Mouse (Mus musculus): ENCODE results near the gene Ube4a.

The Ube4a gene

DNA sequence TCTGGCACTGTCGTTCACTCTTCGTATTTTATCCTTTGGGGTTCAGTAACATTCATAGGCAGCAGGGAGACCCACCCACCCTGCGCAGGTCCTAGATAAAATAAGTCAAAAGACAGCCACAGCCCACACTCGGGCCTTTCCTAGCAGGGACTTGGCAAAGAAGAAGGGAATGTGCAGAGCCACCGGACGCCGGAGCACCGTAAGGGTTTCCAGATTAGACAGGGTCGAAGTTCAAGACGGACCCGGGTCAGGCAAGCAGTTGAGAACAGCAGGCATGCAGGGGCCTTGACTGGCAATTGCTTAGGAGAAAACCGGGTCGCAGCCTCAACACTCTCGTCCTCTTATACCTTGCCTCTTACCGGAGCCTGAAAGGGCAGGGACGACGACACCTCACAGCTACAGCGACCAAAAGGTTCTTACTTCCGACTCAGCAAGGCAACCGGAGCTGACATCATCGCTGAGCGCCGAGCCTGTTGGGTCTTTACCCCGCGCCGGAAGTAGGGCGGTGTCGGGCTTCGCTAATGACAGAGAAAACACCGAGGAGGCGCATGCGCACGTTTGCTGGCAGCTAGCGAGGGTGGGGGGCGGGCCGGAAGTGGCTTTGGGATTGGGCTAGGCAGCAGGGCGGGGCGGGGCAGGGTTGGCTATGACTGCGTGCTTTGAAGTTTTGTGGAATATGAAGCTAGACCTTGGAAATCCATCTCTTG, at the start of gene Ube4a:
Gene Ube4a (minus strand): TSS at position 475 of the 707 bp plus-strand sequence.
- peak; percentile 99 for DNase-seq

DNA sequence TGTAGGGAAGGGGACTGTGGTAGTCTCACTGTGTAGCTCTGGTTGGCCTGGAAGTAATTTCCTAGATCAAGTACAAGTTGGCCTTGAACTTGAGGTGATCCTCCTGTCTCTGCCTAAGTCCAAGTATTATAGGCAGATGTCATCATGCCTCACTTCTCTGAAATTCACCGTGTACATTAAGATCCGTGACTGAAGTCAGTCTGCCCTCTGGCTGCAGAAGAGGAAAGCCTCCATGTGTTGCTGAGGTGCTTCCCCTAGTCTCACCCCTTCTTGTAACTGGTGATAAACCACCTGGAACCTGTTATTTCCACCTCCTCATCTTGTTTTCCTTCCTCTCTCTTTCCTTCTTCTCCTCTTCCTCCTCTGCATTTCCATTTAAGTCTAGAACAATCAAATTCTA, 49.5 kb upstream of the Ube4a start:
- DNase-seq, result no peak

DNA sequence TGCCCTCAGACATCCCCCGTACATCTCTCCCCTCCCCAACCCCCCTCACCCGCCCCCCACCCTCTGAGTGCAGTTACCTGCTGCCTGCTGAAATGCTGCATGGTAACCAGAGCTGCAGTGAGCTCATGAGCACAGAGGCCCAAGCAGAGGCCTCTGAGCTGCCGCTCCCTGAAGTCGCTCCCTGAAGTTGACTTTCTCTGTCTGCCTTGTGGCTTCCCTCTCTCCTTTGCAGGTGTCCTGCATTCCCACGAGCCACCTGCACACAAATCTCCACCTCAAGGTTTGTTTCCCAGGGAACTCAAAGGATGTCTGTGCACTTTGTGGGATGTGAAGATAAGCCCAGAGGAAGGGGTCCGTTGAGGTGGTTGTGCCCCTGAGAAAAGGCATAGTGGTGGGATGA, 45.9 kb upstream of the Ube4a start:
- DNase-seq, result no peak

DNA sequence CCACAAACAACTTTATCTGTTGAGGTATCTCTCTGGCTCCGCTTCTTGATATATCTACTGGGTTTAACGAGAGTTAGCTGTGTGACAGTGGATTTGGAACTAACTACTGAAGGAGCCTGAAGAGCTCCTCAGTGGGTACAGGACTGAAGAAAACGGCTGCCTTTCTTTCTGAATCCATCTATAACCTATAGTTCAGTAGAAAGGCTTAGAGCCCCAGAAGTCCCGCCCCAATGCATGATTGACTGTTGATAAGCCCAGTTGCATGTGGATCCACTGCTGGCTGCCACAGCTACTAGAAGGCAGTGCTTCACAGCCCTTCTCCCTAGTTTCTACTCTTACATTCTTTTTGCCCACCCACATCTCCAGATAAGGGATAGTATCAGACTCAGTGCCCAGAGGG, 45.1 kb upstream of the Ube4a start:
- DNase-seq, result peak in 1 of 2 experiments; percentile 10

DNA sequence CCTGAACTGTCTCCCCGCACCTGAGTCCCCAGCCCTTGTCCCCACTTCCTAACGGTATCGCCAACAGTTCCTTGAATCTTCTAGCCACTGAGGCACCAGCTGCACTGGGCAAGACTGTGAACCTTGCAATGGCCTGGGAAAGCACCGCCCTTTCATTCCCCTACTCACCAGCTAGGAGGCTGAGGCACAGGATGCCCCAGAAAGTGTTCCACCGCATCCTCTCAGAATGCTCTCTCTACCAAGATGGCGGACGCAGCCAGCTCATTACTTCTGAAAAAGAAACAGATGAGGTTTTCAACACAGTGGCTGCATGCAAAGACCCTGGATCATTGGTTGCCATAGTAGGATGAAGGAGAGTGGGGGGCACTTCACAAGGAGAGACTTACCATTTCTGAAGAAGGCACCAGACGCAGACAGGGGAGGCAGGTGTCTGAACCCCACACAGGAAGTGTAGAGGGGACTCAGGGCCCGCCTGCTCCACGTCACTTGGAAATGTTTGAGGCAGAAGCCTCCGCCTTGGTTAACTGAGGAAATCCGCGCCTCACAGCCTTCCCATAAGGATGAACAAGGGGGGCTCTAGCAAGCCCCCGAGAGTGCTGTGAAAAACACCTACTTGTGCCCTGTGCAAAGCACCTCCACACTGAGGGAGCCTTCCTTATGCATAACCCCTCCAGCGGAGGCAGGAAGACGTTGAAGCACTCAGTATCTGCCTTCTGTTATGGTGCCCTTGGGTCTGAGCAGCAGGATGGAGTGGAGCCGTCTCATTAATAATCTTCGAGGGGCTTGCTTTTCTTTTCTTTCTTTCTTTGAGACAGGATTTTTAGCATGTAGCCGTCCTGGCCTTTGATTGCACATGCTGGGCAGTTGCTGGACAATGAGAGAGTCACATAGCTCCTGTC, 44.0 kb upstream of the Ube4a start, which contains the start of gene Cd3e:
Gene Cd3e (minus strand): TSS at position 448 of the 899 bp plus-strand sequence.
- no peak for DNase-seq

DNA sequence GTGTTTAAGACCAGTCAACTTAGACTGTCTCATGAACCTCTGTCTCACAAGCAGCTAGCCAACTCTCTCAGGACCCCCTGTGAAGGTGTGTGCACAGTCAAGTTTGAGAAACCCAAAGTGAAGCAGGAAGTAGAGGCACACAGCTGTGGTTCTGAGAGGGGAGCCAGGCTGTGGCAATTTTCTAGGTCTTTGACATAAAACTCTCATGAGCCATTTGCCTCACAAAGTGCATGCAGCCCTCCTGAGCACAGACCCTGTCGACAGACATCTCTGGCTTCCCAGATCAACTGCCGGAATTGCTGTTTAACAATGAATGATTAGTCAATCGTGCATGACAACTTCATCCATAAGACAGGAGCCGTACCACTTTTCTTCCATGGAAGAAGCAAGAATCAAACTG, 42.9 kb upstream of the Ube4a start:
- DNase-seq, result no peak

DNA sequence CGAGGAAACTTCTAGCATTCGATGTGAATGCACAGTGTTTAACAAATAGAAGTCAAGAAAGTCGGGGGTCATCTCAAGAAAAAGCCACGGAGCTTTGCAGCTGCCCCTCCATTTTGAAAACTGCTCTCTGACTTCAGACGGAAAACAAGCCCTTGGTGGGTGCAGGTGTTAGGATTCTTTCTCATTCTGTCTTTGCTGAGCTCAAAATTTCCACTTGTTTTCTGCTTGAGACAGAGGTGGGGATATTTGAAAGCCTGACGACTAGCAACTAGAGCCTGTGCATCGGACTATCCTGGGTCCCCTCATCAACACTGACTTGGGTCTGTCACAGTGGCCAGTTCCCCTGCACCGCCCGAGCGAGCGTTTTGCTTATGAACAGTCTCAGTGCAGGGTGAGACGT, 42.0 kb upstream of the Ube4a start:
- no peak for DNase-seq

DNA sequence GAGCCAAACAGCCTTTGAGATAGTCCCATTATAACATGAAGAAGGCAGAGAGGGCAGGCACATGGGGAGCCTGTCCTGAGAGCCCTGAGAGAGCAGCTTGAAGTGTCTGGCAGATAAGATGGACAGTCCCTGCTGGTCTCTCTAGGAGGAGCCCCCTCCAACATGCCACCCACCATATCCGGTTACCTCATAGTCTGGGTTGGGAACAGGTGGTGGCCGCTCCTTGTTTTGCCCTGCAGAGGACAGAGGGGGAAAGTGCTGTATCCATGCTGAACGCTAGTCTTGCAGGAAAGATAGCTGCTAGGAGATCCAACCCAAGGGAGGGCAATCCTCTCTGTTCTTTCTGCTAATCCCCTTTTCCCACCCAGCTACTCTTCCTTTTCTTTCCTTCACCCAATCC, 34.8 kb upstream of the Ube4a start:
- no peak for DNase-seq

DNA sequence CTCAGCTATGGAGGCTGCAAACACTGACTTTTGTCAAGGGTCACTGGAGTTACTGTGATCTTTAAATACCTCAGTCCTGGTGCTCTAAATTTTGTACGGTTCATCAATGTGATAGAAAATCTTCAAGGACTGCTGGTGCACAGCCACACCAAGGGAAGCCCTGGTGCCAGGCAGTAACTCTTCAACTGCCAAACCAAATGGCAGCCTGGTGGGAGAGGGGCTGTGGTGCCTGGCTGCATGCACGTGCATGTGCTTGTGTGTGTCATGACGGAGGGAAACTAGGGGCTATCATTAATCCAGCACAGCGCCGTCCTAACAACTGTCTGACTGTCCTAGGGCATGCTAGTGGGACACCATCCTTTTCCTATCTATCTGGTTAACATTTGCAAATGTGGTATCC, 34.4 kb upstream of the Ube4a start:
- DNase-seq, result no peak

DNA sequence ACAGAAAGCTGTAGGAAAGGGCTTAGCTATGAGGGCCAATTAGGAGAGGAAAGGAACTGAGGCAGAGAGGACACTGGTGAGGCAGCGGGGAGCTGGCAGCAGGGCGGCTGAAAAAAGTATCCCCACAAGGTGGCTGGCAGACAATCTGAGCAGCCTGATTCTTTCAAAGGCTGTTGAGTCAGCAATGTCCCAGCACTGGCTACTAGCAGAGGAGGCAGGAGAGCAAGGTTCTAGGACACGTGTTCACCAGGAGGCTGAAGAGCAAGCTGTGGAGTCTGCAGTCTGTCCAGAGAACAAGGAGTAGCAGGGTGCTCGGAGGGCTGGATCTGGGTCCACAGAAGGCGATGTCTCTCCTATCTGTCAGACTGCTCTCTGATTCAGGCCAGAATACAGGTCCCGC, 33.8 kb upstream of the Ube4a start:
- DNase-seq, result peak; percentile 64 to 81

DNA sequence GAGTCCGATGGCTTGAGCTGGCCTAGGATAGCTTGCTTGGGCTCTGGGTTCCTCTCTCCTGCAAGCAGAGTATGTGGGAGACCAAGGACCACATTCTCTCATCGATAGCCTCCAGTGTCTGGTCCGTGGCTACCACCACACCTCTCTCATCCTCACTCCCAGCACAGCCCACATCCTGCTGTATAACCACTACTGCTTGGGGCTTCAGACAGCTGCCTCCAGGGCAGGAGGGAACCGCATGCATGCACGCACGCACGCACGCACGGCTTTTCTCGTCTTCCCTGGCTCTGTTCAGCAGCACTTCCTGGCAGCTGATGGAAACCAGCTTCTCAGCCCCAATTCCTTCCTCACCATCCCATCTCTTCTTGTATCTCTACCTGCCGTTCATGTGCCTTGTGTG, 32.7 kb upstream of the Ube4a start:
- DNase-seq, result no peak

DNA sequence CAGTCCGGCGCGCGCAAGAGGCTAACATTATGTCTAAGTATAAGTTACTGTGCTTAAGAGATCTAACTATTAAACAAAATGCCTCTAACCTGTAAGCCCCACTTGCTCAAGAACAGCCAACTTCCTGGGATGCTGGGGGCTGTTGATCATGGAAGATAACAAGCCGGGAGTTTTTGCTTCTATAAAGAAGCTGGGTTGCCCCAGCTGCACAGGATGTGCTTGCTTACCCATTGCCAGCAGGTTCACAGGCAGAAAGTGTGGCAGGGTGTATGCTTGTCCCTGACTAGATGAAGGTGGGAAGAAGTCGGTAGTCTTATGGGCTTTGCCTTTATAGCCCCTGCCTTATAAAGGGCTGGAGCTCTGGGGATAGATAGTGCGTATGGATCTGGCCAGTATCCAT, 31.2 kb upstream of the Ube4a start:
- DNase-seq, result no peak

DNA sequence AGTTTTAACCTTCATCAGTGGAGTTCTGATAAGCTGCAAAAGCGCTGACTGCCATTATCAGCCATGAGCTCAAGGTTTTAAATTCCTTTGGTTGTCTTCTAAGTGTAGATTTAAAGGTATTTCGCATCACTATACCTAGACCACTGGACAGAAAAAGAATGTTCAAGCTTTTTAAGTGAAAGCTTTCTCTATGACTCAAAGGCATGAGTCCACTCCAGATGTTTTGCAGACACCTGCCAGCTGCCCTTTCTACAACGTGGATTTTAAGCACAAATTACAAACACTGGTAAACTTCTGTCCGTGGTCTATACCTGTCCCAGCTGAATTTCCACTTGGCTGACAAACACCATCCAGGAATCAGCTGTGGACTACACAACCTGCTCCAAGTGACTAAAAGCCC, 29.6 kb upstream of the Ube4a start:
- no peak for DNase-seq

DNA sequence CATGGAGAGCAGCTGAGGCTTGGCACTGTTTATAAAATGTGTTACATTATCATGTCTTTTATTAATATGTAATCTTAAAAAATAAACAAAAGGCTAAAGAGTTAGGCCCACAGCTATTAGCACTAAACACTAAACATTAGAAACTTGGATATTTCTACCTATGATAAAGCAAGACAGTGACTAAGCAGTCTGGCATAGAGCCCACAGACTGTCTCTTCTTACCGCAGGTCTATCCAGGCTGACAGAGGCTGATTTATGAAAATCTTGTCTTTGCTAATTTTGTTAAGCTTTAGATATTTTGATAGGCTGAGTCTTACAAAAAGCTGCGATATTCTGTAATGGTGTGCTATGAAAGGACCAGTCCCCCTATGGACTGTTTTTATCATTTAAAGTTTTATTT, 27.9 kb upstream of the Ube4a start:
- no peak for DNase-seq

DNA sequence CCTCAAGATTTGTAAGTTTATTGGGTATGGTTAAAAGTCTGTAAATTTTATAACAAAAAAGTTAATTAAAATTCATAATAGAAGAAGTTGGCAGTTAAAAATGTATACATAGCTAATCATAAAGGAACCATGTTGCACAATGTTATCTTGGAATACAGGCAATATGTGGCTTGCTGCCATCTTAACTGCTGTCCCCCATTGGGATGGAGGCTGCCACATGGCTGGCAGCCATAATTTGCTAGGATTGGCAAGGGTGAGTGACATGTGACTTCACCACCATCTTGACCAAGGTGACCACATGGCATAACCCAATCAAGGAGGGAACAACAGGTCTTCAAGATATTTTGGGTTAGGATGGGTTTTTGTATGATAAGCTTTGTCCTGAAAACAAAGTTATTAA, 26.9 kb upstream of the Ube4a start:
- DNase-seq, result no peak

DNA sequence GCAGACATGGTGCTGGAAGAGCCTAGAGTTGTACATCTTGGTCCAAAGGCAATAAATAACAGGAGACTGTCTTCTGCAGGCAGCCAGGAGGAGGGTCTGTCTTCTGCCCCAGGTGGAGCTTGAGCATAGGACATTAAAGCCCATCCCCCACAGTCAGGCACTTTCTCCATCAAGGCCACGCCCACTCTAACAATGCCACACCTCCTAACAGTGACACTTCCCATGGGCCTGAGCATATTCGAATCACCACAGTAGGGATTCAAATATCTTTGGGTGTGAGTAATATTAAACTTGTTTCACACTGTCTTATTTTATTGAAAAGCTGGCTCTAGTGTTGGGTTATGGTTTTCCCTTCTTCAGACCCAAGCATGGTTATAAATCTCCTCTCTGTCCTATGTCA, 26.4 kb upstream of the Ube4a start:
- DNase-seq, result no peak

DNA sequence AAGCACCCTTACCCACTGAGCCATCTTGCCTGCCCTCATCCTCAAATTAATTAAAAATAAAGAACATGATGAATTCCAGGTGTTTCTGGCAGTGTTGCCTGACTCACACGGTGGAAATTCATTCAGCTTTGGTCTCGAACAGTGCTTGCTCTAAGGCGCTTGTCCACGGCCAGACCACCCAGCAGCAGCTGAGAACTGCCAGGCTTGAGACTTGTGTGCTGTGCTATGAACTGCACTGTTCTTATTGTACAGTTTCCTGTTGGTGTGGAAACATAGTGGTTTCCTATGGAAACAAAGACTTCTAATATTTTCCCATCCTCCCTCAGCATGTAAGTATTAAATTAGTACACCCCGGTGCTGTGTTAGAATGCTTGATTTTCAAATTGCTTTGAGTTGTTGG, 21.6 kb upstream of the Ube4a start:
- no peak for DNase-seq

DNA sequence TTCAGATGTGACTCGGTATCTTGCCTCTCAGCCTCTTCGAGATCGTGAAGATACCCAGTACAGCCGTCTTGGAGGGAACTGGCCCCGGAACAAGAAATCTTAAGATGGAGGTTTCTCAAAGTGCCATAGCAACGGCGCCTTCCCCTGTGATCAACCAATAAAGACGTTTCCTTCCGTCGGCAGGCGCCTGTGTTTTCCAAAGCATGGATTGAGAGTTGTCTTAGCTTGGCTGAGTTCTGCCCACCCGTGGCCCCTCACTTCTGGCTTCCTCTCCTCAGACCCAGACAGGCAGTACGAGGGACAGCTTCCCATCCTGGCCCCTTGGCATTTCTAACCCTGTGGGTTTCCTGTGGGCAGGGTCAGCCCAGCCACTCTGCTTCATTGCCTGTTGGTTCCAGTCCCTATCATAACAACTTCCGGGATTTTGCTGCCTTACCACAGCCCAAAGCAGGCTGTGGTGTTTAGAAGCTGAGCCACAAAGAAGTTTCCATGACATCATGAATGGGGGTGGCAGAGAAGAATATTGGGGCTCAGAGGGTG, 20.9 kb upstream of the Ube4a start:
- peak; percentile 3 to 13 for DNase-seq

DNA sequence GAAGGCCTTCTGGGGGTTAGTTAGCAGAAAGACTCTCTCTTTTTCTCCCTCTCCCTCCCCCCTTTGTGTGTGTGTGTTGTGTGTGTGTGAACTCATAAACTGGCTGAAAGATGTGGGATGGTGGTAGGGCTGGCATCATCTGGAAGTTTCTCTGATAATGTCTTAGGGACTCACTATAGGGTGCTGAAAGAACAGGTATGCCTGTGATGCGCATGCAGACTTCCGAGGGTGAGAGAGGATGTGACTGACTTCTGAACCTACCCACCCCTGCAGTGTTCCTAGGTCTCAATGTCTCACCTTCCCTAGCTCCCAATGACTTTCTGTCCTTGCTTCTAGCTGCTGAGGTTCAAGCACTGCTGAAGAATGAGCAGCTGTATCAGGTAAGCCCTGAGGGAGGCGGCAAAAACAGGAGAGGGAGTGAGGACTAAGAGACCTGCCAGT, 20.3 kb upstream of the Ube4a start:
- no peak for DNase-seq

DNA sequence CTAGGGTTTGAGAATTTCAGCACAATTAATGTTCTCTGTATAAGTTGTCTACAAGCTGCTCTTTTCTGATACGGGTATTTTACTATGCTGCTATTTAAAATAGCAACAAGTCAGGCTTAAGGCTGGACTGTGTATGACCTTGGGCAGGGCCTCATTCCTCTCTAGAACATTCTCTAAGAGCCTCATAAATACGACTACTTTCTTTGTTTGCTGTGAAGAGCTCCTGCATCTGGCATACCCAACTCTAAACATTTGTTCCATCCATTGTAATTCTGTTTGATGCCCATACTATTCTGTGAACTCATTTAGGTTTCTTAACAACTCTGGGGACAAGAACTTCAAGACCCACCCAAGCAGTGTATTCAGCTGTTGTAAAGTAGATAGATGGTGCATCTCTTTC, 17.6 kb upstream of the Ube4a start:
- no peak for DNase-seq

DNA sequence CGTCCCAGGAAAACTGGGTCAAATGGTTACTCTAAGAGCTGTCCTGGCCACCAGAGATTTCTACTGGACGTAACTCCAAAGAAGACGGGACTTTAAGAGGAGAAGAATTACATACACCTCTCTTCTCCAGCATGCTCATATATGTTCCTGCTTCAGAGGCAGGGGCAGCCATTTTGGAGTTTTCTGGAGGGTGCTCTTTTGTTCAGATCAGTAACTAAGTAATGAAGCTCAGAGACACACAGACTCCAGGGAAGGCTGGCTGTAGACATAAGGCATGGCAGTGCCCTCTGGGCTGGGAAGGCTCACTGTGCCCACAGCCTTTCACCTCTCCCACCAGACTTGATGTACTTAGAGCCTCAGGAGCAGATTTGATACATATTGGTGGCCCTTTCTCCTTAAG, 17.1 kb upstream of the Ube4a start:
- DNase-seq, result no peak

DNA sequence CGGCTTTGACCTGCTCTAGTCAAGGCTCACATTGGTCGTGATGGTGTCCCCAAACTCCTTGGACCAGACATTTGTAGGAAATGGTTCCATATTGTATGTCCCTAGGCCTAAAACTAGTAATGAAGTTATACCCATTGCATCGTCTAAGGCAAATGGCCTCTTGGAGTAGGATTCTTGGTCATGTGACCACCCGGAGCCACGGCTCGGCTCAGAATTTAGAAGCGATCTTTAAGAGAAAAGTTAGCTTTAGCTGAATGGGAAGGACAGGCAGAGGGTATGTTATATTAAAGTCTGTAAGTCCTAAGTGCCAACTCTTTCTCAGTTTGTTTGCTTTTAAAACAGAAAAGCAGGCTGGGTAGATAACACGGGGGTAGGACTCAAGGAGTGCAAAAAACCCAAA, 16.7 kb upstream of the Ube4a start:
- DNase-seq, result no peak

DNA sequence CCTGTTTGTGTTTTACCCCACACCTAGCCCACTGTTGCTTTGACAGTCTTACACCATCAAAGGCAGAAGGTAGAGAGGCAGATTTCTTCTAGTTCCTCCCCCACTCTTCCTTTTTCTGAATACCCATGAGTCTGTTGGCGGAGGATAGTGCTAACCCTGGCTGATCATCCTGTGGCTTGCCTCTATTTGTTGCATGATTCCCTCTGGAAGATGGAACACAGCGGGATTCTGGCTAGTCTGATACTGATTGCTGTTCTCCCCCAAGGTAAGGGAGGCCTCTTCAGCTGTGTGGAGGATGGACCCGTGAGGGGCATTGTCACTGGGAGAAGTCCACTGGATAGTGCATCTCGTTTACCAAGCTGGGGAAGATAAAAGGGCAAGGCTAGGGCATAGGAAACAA, 16.3 kb upstream of the Ube4a start, which contains the start of gene Cd3d:
Gene Cd3d (plus strand): TSS at position 111 of the 400 bp plus-strand sequence.
- no peak for DNase-seq

DNA sequence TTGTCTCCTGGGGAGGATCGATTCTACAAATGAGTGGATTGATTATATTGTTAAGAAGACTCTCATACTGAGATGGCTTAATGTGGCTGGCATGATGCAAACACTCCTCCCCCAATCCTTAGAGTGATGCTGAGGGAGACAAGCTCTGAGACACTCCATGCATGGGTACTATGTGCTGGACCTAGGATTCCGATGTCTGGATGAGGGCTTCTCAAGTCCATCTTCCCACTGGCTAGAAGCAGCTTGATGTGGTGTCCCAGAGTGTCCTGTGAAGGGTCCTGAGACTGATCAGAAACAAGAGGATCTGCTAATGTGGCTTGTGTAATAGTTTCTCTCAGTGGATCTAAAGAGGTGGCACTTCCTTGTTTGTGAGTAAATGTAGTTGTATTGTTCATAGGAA, 15.7 kb upstream of the Ube4a start:
- no peak for DNase-seq
